Mouse (Mus musculus) testis, adult 2 months (tissue): ENCODE measurements around the gene Keap1. TPM values are rescaled to one million over a fixed set of nuclear protein-coding genes. Genes with fewer than 3 reads are reported as not detected.
A peak's percentile ranks its signal among the peaks of the same experiment; 100 is the strongest.

Source experiments
- H3K27ac ChIP-seq: fragments of 200-500 bp; 2 replicates; pipeline ENCODE4 v1.5.1; 2012; ENCODE audit warnings: low read depth, low read length; ENCODE audit not compliant: control insufficient read depth, insufficient read depth
- H3K27me3 ChIP-seq: fragments of 200-500 bp; 2 replicates; pipeline ENCODE4 v1.6.1; 2012; ENCODE audit warnings: mild to moderate bottlenecking, low read length, moderate library complexity; ENCODE audit not compliant: control insufficient read depth, insufficient read depth
- H3K36me3 ChIP-seq: fragments of 200-500 bp; 2 replicates; pipeline ENCODE4 v1.6.1; 2012; ENCODE audit warnings: mild to moderate bottlenecking, low read length; ENCODE audit not compliant: control insufficient read depth, insufficient read depth
- H3K4me1 ChIP-seq: fragments of 200-500 bp; 2 replicates; pipeline ENCODE4 v1.6.1; 2012; ENCODE audit warnings: low read length; ENCODE audit not compliant: control insufficient read depth, insufficient read depth
- H3K4me3 ChIP-seq: fragments of 200-500 bp; 2 replicates; pipeline ENCODE4 v1.5.1; 2012; ENCODE audit warnings: low read depth, mild to moderate bottlenecking, low read length, moderate library complexity, mixed read lengths; ENCODE audit not compliant: control insufficient read depth
- CTCF ChIP-seq: fragments of 200-500 bp; IDR thresholded peaks from 2 replicates; pipeline ENCODE4 v1.5.1; 2012; ENCODE audit warnings: low read depth, mild to moderate bottlenecking, inconsistent platforms, low read length, moderate library complexity; ENCODE audit not compliant: control insufficient read depth, insufficient read depth, insufficient replicate concordance
- POLR2A ChIP-seq: fragments of 200-500 bp; IDR thresholded peaks from 2 replicates; pipeline ENCODE4 v1.6.1; 2012; ENCODE audit warnings: low read depth, mild to moderate bottlenecking, inconsistent platforms, low read length, moderate library complexity; ENCODE audit not compliant: control insufficient read depth
- polyA plus RNA-seq: library from polyadenylated mRNA; depleted of rRNA; stranded (reverse); fragments of >200 nt; gene quantifications from 2 replicates; pipeline ENCODE4 v1.2.3, GENCODE M21; 2012; rRNA removed

Gene Keap1
- polyA plus RNA-seq, 1 experiment = 46.9 TPM

DNA sequence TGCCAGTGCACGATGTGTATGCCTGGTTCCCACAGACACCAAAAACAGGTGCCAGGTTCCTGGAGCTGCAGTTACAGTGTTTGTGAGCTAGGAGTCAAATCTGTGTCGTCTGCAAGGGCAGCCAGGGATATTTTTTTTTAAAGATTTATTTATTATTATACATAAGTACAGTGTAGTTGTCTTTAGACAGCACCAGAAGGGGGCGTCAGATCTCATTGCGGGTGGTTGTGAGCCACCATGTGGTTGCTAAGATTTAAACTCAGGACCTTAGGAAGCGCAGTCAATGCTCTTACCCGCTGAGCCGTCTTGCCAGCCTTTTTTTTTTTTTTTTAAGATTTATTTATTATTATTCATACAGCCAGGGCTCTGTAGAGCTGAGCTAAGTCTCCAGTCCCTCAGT lies 49.3 kb downstream of the Keap1 start:
- Histone ChIP-seq H3K27ac (no peak overlapping the region), H3K36me3 (no peaks in the 10 kb centered on the region), H3K4me1 (no peaks in the 10 kb centered on the region), H3K4me3 (no peak overlapping the region), H3K27me3 (no peaks in the 10 kb centered on the region)
- no peak for TF ChIP-seq POLR2A
- no peak for TF ChIP-seq CTCF

DNA sequence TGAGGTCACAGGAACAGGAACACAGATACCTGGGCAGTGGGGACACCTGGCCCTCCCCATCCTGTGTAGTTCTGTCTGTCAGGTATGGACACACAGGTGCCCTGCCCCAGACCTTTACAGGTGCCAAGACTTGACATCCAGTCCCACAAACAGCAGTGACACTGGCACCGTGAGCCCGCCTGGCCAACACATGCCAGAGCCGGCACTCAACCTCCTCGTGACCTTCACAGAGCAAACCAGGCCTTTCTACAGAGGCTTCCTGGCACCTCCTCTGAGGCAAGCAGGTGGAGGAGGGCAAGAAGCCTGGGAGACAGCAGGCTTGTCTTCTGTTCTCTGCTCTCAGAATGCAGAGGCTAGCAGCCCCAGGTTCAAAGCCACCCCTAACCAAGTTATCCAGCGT lies 53.7 kb downstream of the Keap1 start:
- Histone ChIP-seq H3K36me3 (no peaks in the 10 kb centered on the region), H3K4me1 (no peaks in the 10 kb centered on the region; the same call in 1 of the 2 replicates), H3K4me3 (no peak overlapping the region), H3K27me3 (no peaks in the 10 kb centered on the region), H3K27ac (no peak overlapping the region)
- TF ChIP-seq CTCF (no peak), POLR2A (no peak)

DNA sequence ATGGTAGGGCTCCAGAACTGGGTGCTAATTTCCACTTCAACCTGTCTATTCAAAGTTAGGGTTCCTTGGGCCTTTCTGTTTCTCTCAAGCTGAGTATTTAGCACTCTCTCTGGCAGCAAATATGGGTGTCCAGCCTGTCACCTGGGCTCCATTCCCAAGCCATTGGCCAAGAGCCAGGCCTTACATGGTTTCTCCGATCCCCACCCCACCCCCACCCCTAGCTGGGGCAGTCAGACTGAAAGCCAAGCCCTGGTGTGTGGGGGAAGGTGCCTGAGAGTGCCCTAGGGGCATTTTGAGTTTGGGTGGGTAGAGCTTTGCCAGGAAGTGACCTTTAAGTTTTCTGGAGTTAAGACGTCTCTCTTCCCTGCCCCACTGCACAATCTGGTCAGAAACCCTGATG lies 54.4 kb downstream of the Keap1 start:
- H3K27ac ChIP-seq = no peak overlapping the region
- no peak overlapping the region for H3K4me3 ChIP-seq
- H3K27me3 ChIP-seq = no peaks in the 10 kb centered on the region
- no peaks in the 10 kb centered on the region; the same call in 1 of the 2 replicates for H3K4me1 ChIP-seq
- TF ChIP-seq CTCF = no peak
- TF ChIP-seq POLR2A = no peak
- H3K36me3 ChIP-seq = no peaks in the 10 kb centered on the region

DNA sequence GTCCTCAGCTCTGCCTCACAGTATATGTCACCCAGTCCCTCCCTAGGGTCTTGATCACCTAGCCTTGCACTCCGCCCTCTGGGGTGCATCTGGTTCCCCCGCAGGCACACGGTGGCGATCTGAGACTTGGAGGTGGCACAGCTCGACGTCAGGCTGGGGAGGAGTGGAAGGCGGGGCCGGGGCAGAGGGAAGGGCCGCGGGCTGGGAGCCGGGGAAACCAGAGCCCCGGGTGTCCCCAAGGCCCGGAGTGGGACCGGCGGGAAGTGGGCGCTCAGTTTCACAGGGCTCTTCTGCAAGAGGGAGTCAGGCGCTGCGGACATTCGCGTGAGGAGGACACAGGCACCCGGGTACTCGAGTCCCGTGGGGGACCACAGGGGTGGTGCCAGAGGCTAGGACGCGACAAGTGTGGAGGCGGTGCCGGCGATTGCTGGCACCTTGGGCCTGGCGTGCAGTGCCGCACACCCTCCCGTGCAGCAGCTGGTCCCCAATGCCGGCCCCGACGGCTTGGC lies 55.2 kb downstream of the Keap1 start:
- TF ChIP-seq POLR2A (no peak), CTCF (no peak)
- no peak overlapping the region for H3K27ac ChIP-seq
- H3K27me3 ChIP-seq = no peaks in the 10 kb centered on the region
- no peak overlapping the region; the same call in 1 of the 2 replicates for H3K4me3 ChIP-seq
- H3K36me3 ChIP-seq = no peaks in the 10 kb centered on the region
- H3K4me1 ChIP-seq = no peaks in the 10 kb centered on the region; the same call in 1 of the 2 replicates

DNA sequence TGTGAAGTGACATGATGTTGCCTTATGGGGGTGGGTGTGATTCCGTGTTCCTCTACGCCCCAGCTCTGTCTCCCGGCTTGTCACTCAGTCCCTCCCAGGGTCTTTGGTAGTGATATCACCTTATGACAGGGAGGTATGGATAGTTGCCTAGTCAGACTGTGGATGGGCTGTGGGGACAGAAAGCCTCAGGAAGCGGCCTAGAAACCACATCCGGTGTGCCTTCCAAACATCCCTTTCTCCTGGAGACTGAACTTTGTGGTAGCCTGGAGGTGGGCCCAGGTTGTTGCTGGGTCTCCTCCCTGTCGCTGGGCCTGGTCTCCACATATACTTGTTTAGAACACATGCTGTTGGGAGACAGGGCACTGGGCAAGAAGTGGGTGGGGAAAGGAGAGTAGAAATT lies 55.7 kb downstream of the Keap1 start:
- Histone ChIP-seq H3K27me3 (no peaks in the 10 kb centered on the region), H3K27ac (no peak overlapping the region), H3K4me1 (no peaks in the 10 kb centered on the region; the same call in 1 of the 2 replicates), H3K4me3 (no peak overlapping the region), H3K36me3 (no peaks in the 10 kb centered on the region)
- TF ChIP-seq POLR2A (no peak), CTCF (no peak)

DNA sequence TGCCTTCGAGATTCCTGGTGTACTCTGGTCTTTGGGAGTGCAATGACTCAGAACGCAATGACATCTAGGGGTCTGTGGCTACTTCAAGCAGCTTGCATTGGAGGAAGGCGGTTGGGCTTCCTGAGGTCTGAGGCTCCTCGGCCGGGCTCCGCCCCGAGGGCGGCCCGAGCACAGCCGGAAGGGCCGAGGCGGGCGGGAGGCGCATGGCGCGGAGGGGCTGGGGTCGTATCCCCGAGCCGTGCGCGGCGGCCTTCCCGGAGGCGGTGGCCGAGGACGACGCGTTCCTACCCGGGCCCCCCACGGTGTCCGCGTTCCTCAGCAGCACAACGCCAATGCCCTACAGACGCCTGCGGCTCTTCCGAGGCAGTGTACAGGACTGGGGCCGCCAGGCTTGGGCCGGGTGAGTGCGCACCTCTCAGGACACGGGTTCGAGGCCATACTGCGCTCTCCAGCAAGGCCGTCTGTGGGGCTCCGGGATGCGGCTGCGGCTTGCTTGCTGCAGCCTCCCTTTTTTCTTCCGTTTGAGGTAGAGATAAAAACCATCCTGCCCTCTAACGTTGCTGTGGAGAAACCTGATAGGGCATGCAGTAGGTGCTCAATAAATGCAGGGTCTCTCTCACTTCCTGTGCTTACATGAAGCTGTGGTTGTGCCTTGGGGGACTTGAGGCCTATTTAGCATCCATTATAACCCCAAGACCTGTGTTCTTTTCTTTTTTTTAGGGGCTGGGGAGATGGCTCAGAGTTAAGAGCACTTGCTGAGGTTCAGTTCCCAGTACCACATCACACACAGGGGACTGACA lies 57.5 kb downstream of the Keap1 start:
- Histone ChIP-seq H3K4me3 (peak overlapping the region; percentile 34), H3K27ac (no peak overlapping the region), H3K4me1 (no peaks in the 10 kb centered on the region; the same call in 1 of the 2 replicates), H3K27me3 (no peaks in the 10 kb centered on the region), H3K36me3 (no peaks in the 10 kb centered on the region)
- TF ChIP-seq CTCF (no peak), POLR2A (no peak)

DNA sequence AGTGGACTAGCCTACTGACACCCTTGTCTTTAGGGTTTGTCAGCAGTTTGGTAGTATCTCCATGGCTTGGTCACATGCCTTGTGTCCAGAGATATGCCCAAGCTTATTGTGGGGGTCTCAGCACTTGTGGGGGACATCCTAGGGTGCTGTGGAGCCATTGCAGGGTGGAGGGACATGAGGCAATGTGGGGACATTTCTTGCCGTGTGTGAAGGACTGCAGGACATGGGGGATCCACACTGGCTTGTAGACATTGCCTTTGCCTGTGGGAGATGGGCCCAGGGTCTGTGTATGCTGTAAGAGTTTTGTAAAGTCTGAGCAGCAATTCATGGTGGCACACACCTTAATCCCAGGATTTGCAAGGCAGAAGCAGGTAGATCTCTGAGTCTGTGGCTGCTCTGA lies 58.3 kb downstream of the Keap1 start:
- Histone ChIP-seq H3K27ac (no peak overlapping the region), H3K27me3 (no peaks in the 10 kb centered on the region), H3K36me3 (no peaks in the 10 kb centered on the region), H3K4me1 (no peaks in the 10 kb centered on the region; the same call in 1 of the 2 replicates), H3K4me3 (no peak overlapping the region)
- TF ChIP-seq CTCF (no peak), POLR2A (no peak)

DNA sequence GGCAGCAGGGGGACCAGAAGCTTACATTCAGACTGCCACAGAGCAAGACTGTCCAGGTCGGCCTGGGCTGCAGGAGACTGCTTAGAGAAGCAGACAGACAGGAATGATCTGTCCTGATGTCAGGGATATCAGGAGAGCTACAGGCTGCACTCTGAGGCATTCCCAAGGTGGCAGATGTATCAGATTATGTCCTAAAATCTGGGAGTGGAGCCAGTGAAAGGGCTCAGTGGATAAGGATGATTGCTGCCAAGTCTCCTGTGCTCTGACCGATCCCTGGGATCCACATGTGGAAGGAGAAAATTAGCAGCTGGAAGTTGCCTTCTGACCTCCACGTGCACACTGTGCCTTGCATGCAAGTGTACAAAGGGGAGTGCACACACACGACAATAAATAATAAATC lies 58.8 kb downstream of the Keap1 start:
- TF ChIP-seq POLR2A = no peak
- Histone ChIP-seq H3K36me3 (no peaks in the 10 kb centered on the region), H3K27me3 (no peaks in the 10 kb centered on the region), H3K4me1 (no peaks in the 10 kb centered on the region; the same call in 1 of the 2 replicates), H3K4me3 (no peak overlapping the region), H3K27ac (no peak overlapping the region)

Other genes starting within 250 kb of the Keap1 start
- gene Mrpl4, start 236.6 kb downstream of the Keap1 start, polyA plus RNA-seq = 45.1 and 51.5 TPM in 2 replicates
- gene Icam1, start 223.4 kb downstream of the Keap1 start, polyA plus RNA-seq = 1.8 TPM in 2 replicates
- 0.21 and 0.30 TPM in 2 replicates for gene Icam4, start 210.0 kb downstream of the Keap1 start, polyA plus RNA-seq
- gene Icam5, start 207.3 kb downstream of the Keap1 start, polyA plus RNA-seq = 4.0 and 4.2 TPM in 2 replicates
- gene Zglp1, start 172.3 kb downstream of the Keap1 start, polyA plus RNA-seq = 1.7 and 2.4 TPM in 2 replicates
- 0.11 and 0.36 TPM in 2 replicates for gene Gm49373, start 166.3 kb downstream of the Keap1 start, polyA plus RNA-seq
- gene Fdx1l, start 165.7 kb downstream of the Keap1 start, polyA plus RNA-seq = 26.1 and 28.7 TPM in 2 replicates
- 5.1 and 5.3 TPM in 2 replicates for gene Gm38431, start 147.4 kb downstream of the Keap1 start, polyA plus RNA-seq
- 71.1 and 78.7 TPM in 2 replicates for gene Raver1, start 147.4 kb downstream of the Keap1 start, polyA plus RNA-seq
- gene Tyk2, start 108.1 kb downstream of the Keap1 start, polyA plus RNA-seq = 11.4 and 12.5 TPM in 2 replicates
- 38.1 and 40.6 TPM in 2 replicates for gene Cdc37, start 89.4 kb downstream of the Keap1 start, polyA plus RNA-seq
- gene Pde4a, start 73.6 kb downstream of the Keap1 start, polyA plus RNA-seq = 80.2 and 82.0 TPM in 2 replicates
- not detected in 2 replicates for gene S1pr5, start 9.1 kb upstream of the Keap1 start, polyA plus RNA-seq
- 27.5 and 31.8 TPM in 2 replicates for gene Atg4d, start 25.9 kb upstream of the Keap1 start, polyA plus RNA-seq
- 35.0 and 36.9 TPM in 2 replicates for gene Kri1, start 48.6 kb upstream of the Keap1 start, polyA plus RNA-seq
- 98.6 and 107 TPM in 2 replicates for gene Cdkn2d, start 52.0 kb upstream of the Keap1 start, polyA plus RNA-seq
- 3.0 and 3.8 TPM in 2 replicates for gene Ap1m2, start 73.0 kb upstream of the Keap1 start, polyA plus RNA-seq
- gene Slc44a2, start 81.3 kb upstream of the Keap1 start, polyA plus RNA-seq = 35.1 and 47.1 TPM in 2 replicates
- gene Ilf3, start 128.5 kb upstream of the Keap1 start, polyA plus RNA-seq = 81.9 and 82.1 TPM in 2 replicates
- gene Qtrt1, start 172.5 kb upstream of the Keap1 start, polyA plus RNA-seq = 19.6 and 23.2 TPM in 2 replicates
- 158 and 183 TPM in 2 replicates for gene Dnm2, start 185.5 kb upstream of the Keap1 start, polyA plus RNA-seq